Mouse (Mus musculus) heart, adult 11 months (tissue): Measurements from ENCODE around the gene Asf1a.
"Not testable (repeated sequence)": the region's sequence is repeated elsewhere in the genome, so short reads cannot be mapped to it uniquely, and the experiment has no call there.

Experiments used
- DNase-seq: peaks from one replicate; pipeline ENCODE4 v3.0.0; 2022

Gene Asf1a

GRCm38 (mm10) chr10:53650683-53651082 lies 54.1 kb downstream of the Asf1a start:
- no peak for DNase-seq

GRCm38 (mm10) chr10:53654239-53654638 lies 57.7 kb downstream of the Asf1a start:
- DNase-seq, result not testable (repeated sequence)
